Mouse (Mus musculus): ENCODE results near the gene Mettl7a2.
"Not testable (repeated sequence)": the region's sequence is repeated elsewhere in the genome, so short reads cannot be mapped to it uniquely, and the experiment has no call there.

The Mettl7a2 gene

DNA sequence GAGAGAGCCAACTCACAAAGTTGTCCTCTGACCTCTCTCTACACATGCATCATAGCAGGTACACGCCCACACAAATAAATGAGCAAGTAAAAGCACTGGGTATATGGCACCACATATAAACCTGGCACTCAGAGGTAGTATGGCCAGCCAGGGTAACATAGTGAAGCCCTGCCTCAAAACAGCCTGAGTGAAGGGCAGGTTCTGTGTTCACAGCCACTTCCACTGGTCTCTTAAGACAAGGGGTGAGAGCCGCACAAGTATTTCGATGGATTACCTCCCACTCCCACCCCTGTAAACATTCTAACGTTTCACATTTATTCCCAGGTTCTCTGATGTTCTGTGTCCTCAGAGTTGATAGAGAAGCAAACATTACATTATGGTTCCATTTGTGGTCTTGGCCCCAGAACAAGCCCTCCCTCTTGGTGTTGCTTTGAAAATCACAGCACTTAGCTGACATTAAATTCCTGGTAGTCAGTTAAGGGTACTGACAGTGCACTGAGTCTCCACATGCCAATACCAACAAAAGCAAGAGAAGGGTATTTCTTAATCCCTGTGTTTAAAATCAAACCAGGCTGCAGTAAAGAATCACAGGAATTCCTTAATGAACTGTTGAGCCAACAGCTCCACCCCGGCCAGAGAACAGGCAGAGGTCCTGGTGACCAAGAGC lies 11.6 kb upstream of the Mettl7a2 start:
- DNase-seq = not testable (repeated sequence)

DNA sequence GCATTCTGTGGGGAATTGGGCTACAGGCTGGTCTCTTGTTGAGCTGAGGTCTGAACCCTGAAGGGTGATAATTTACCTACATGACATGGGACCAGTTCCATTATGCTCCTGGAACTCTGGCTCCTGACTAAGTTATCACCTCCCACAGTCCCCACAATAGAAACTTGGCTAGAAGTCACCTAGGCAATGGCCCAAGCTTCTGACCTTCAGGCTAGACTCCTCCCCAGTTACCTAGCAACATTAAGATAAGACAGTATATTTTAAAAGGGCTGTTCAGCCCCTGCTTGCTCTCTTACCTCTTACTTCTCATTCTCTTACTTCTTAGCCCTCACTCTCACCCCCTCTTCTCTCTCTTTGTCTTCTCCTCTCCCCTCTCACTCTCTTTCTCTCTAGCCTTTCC lies 7.5 kb upstream of the Mettl7a2 start:
- DNase-seq = no peak

DNA sequence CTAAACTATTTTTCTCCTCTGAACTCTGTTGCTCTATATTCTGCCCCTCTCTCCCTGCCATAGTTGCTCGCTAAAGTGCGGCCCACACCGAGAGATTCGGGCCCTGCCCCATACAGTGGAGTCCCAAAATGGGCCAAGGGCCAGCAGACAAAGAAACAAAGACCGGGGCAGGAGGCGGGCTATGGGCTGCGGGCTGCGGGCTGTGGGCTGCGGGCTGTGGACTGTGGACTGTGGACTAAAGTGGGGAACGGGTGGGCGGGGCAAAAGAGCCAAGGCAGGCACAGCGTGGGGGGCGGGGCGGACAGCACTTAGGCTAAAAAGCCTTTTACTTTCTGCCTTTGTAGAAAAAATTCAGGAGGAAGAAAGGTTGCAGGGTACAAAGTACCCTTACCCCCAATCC lies 6.2 kb upstream of the Mettl7a2 start:
- no peak for DNase-seq

DNA sequence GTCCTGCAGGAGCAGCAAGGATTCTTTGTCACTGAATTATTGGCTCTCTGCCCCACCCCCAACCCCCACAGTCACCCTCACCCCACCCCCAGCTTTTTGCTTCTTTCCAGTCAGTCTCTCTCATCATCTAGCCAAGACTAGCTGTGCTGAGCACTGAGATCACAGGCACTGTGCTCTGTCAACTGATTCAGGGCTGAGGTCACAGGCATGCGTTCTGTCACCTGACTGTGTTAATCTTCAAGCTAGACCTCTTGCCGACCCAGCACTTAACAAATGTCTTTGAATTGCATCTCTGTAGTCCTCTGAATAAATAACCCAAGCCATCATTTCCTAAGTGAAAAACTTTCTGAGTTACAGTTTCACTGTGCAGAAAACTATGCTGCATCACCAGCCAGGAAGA lies 3.5 kb upstream of the Mettl7a2 start:
- DNase-seq = no peak

DNA sequence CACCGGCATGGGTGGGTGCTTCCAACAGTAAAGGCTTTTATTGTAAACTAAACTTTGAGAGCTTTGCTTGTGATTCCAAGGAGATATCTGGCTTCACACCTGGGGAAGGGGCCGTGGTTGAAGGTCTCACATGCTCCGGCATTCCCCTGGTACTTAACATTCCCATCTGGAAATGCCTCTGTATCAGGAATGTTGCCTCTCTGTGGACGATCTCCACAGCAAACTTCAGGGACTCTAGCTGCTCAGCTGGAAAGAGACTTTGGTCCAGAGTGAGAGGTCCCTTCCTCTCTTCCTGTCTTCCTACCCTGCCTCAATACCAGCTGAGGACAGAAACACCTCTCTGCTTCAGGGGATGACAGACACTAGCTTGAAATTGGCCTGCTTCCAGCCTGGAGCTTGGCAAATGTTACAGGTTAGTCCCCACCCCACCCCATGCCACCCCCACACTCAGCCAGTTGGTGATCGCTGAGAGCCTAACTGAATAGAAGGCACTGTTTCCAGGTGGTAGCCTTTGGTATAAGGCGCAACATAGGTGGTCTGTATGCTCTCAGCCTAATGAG lies 1.4 kb upstream of the Mettl7a2 start:
- DNase-seq = no peak

DNA sequence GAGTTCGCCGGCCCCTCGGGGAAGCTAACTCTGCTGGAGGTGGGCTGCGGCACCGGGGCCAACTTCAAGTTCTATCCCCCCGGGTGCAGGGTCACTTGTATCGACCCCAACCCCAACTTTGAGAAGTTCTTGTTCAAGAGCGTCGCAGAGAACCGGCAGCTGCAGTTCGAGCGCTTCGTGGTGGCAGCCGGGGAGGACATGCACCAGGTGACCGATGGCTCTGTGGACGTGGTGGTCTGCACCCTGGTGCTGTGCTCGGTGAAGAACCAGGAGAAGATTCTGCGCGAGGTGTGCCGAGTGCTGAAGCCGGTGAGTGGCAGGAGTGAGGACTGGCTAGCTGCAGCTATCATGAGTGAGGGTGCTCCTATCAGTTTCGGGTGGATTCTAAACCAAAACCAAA lies 399 bp downstream of the Mettl7a2 start:
- not testable (repeated sequence) for DNase-seq

DNA sequence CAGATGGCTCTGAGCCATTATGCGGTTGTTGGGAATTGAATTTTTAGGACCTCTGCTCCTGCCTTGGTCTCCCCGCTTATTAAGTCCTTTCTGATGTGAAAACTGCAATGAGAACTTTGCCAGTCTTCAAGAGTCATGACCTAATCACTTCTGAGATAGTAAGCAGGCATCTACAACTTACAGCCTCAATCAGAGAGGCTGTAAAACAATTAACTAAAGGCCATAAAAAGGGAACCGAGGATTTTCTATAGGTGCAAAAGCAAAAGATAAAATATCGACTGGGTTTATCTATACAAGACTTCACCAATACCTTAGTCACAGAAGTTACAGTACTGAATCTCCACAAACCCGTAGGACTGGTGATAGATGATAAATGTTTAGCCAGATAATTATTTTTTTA lies 2.9 kb downstream of the Mettl7a2 start:
- DNase-seq = no peak

DNA sequence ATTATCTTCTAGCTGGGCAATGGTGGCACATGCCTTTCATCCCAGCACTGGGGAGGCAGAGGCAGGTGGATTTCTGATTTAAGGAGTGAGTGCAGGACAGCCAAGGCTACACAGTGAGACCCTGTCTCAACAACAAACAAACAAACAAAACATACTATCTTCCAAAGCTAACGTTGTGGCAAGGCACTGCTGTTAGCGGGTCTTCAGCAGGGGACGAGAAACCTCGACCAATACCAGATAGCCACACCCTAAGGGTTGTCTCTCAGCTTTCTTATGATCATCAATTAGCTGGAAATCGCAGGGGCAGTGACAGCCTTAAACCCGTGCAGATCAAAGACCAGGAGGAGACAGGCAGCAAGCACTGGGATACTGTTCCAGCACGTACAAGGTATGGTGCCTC lies 11.2 kb downstream of the Mettl7a2 start, which contains the start of gene Higd1c:
TSS of gene Higd1c (plus strand) at position 301 of the 400 bp plus-strand sequence.
- DNase-seq = no peak

DNA sequence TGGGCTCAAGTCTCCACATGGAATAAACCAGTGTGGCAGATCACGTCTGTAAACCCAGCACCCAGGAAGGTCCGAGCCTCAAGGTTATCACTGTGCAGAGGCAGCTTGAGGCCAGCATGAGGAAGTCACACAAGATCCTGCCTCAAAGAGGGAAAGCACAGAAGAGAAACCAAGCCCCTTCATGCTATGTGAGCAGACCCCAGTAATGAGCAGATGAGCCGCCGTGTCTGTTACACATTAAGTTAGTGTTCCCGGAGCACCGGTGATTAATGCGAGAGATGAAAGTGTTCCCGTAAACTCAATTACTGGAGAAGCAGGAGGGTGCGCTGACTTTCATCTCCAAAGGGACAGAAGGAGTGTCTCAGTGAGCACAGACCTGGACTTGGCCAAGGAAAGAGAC lies 13.0 kb downstream of the Mettl7a2 start:
- not testable (repeated sequence) for DNase-seq

DNA sequence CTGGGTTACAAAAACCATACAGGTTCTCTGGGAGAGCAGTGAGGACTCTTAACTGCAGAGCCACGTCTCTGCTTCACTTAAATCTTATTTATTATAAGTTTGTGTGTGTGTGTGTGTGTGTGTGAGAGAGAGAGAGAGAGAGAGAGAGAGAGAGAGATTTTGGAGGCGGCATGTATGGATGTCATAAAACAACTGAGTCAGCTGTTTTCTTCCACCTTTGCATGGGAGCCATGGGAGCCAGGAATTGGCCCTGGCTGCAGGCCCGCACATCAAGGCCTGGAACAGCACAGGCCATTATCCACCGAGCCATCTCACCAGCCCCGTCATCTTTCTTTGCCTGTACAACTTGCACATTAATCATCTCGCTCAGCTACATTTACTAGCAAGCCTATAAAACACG lies 14.1 kb downstream of the Mettl7a2 start:
- DNase-seq = no peak

DNA sequence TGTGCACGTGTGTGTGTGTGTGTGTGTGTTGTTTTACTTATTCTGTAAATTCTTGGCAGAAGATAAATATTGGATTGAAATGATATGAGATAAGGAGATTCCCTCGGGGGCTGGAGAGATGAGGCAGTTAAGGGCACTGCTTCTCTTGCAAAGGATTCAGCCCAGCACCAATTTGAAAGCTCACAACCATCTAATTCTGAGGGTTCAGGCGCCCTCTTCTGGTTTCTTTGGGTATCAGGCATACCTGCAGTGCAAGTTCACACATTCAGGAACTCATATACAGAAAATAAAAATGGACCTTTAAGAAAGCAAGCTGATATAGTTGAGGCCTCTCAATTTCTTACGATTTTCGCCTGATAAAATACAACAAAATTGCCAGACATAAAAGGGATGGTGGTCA lies 22.1 kb downstream of the Mettl7a2 start:
- peak; percentile 20 to 39 for DNase-seq

DNA sequence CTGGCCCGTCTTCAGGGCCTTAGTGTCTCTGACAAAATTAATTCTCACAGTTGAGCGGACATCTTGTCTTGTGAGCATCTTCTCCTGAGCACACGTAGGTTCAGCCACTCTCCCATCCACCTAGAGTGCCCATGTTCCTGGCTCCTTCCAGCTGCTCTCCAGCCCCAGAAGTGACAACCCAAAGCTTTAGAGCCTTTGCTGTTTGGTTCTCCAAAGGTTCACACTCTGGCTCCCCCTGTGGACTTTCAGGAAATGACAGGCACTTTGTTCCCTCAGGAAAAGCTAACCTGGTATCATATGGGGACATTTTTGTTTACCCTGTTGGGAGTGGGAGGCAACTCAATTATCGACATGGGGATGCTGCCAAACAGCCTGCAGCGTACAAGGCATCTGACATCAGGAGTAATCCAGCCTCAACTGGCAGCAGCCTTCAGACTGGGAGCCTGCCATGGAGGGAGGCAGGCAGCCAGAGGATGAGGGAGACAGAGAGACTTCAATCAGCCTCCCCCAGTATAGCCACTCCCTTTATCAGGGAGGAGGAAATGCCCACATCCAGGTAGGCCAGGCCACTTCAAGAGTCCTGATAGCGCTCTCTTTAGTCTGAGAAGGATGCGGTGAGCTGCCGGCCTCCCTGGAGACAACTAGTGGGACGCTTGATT lies 25.0 kb downstream of the Mettl7a2 start:
- DNase-seq = not testable (repeated sequence)

DNA sequence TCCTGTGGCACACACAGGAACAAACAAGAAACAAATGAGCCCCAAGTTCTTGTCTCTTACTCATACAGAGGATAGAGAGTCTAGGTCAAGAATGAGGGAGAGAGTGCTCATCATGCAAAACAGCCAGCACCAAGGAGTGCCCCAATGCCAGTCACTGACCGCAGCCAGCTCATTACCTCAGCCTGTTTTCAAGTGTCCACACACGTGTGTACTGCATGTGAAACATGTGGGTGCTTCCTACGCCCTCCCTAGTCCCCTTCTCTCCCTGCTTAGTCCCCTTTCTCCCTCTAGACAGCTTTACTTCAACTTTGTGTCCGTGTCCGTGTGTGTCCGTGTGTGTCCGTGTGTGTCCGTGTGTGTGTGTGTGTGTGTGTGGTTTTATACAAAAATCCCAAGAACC lies 26.7 kb downstream of the Mettl7a2 start:
- DNase-seq = no peak

DNA sequence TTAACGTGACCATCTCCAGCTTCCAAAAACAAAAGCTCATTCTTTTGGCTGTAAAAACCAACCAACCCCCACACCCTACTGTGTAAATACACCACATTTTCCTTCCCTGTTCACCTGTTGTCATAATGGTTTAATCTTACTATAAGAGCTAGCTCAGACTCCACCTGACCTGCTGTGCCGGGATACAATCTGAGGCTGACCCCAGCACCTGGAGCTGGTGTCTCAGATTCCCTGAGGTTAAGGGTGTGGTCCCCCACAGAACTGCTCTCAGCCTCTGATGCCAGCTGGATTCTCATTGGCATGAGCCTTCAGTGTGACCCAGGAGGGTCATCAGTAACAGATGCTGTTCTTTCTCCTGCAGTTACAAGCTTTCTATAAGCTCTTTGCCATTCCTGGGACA lies 27.1 kb downstream of the Mettl7a2 start:
- no peak for DNase-seq

DNA sequence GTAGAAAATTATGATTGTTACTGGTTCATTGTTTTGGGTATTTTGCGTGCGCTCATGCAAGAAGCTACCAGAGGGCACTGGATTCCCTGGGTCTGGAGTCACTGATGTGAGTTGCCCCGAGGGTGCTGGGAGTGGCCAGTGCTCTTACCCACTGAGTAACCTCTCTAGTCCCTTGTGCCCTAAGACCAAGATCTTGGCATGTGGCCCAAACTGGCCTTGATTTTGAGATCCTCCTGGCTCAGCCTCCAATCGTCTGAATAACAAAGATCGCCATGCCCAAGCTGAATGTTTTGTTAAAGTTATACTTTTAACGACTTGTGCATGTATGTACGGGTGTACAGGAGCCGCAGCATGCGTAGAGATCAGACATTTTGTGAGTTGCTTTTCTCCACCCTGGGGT lies 32.7 kb downstream of the Mettl7a2 start:
- no peak for DNase-seq

DNA sequence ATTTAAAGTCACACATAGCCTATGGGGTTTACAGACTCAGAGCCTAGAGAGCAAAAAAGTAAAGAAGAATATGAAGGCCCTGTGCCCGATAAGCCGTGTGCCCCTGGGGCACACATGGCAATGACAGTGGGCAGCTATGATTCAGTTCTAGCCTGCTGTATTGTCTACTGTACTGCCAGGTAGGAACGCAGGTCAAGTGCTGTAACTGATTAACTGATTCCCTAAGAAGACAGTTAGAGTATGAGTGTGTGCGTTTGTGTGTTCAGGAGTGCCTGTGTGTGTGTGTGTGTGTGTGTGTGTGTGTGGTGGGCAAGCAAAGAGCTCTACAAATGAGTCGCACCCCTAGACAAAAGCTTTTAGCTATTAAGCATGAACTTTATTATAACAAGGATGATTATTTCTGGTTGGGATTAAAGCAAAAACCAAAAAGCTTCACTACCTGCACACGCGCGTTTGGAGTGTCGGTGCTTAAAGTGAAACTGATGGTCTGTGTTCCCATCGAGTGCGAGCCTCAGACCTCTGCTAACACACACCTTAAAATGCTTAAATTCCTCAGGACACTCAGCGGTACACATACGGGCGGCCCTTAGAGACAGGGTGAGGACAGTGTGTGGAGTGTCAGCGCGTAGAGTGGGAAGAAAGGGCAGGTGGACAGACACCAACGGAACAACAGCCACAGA lies 34.7 kb downstream of the Mettl7a2 start:
- no peak for DNase-seq

DNA sequence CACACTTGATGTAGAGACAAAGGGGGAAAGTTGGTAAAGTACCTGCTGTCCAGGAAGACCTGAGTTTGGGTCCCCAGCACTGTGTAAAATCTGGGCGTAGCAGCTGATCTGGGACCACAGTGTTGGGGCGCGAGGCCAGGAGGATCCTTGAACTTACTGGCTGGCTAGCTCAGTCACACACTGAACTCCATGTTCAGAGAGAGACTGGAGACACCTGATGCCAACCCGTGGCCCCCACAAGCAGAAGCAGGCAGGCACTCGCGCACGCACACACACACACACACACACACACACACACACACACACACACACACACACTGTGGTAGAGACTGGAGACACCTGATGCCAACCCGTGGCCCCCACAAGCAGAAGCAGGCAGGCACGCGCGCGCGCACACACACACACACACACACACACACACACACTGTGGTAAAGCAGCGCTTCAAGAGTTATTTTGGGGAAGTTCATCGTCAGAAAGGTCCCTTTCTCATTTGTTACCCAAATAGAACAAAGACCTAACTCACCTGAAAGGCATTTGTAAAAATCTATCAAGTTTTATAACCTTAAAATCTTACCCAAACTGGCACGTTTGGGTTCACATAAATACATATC lies 35.3 kb downstream of the Mettl7a2 start:
- peak; percentile 11 to 39 for DNase-seq

DNA sequence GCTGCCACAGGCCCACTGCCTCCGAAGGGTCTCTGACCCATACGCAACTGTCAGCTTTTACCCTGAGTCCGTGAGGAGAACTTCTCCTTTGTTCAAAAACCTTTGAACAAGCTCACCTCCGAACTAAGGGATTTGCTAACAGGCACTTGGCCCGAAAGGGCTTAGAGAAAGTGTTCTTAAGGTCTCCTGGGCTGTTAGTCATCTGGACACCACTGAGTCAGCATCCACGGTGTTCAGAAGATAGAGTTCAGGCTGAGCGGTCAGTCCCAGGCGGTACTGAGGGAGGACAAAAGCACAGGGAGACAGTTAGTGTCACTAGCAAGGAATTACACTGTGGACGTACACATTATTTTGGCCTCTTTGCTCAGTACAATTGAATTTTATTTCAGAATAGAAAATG lies 35.9 kb downstream of the Mettl7a2 start:
- DNase-seq = no peak

DNA sequence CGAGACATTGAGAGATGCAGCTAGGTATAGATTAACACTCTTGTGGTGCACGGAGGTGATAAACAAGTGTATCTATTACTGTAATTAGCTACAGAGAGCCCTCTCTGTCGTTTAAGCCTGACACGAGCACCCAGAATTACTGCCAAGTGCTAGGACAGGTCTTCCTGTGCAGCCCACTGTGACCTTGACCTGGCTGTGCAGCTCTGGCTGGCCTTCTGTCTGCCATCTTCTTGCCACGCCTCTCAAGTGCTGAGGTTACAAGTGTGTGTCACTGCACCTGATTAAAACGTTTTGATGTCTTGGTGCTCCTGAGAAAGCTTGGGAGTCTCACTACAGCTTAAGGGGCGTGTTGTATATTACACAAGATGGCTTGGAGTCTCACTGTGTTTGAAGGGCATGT lies 38.1 kb downstream of the Mettl7a2 start:
- DNase-seq = no peak

DNA sequence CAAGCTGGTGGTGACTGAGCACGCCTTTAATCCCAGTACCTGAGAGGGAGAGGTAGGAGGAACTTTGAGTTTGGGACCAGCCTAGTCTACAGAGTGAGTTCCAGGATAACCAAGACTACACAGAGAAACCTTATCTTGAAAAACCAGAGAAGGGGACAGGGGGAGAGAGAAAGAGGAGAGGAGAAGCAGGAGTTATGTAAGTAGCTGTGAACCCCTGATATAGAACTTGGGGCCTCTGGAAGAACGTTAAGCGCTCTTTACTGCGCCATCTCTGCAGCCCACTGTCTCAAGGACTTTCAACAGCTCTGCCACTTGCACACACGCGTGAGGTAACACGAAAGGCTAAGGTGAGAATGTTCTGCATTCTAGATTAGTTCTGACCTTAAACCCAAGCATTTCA lies 38.6 kb downstream of the Mettl7a2 start:
- DNase-seq = no peak

DNA sequence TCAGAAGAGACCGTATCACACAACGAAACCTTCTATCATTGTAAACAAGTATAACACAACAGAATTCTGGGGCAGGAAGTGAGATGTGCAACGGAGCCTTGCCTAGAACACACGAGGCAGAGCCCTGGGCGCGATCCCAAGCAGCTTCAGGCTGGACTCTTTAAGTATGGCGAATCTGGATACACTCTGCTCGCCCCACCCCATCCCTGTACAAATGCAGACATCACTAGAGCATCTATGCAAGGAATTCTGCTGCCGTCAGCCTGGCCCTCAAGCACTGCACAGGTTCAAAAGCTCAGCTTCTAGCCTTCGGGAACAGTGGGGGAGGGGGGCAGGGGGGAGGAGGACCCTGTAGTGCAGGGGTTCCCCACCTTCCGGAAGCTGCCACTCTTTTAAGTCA lies 40.0 kb downstream of the Mettl7a2 start:
- DNase-seq = no peak

DNA sequence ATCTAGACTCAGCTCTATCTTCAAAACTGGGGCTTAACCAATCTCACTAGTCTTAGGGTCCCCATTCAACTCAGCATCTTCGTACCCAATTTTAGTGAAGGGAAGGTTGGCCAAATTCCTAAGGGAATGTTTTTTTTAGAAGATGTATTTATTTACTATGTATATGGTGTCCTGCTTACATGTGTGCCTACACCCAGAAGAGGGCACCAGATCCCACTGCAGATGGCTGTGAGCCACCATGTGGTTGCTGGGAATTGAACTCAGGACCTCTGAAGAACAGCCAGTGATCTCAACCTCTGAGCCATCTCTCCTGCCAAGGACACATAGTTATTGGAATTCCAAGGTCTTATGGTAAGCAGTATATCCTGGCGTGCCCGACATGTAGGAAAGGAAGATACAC lies 42.6 kb downstream of the Mettl7a2 start:
- no peak for DNase-seq

DNA sequence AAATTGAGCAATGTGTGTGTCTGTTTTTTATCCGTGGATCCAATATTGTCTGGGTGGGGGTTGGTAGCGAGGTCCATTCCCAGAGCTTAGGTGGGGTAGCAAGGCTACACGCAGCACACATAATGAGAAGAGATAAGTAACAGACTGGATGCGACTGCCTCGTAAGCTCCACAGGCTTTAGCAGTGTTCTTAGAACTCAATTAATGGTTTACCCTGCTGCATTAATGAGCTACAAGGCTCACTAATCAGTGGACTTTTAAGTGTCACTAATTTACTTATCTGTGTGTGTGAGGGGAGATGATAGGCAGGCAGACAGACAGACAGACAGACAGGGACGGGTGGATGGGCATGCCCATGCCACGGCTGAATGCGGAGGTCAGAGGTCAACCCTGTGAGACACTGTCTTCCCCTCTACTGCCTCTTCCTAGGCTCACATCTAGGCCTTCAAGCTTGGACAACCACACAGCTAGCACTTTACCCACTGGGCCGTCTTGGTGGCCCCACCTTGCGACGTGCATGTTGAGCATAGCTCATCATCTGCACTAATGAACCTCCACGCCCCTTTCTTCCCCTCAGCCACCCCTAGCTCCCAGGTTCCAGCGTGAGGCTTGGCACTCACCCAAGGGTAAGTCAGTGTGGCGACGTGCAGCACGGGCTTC lies 47.7 kb downstream of the Mettl7a2 start:
- DNase-seq = no peak
